Mouse (Mus musculus) liver, embryonic 14.5 days (tissue): ENCODE measurements around the gene Nkapd1.

Source experiments
- CTCF ChIP-seq: IDR thresholded peaks from 2 replicates; pipeline ENCODE4 v1.5.1; 2016; ENCODE audit warnings: antibody characterized with exemption, low read depth, control low read depth
- EP300 ChIP-seq: IDR thresholded peaks from 2 replicates; pipeline ENCODE4 v1.6.1; 2016; ENCODE audit warnings: antibody characterized with exemption, low read depth

DNA sequence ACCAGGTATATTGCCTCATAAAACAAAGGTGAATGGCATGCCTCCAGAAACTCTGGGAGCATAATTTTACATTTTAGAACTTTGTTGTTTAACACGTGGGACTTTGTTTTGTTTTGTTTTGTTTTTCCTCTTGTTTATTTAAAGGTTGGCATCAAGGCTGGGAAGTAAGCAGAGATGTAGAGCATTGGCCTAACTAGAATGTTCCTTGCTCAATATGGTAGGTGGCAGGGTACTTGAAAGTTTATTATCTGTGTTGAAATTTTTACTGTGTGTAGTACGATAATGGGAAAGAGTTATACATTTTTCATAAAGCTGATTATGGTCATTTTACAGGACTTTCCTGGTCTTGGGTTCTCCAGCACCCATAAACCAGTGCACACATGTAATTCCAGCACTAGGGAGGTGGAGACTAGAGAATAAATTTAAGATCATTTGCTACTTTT is 55.3 kb downstream of the Nkapd1 start:
- no peak for TF ChIP-seq CTCF
- TF ChIP-seq EP300 = no peak
